Mouse (Mus musculus) 3T3-L1 (cell line): Measurements from ENCODE around the gene Sez6l2.

Experiments
- DNase-seq: peaks from one replicate; pipeline ENCODE4 v3.0.0-alpha.2; 2015; ENCODE audit warnings: low read depth, low spot score

Gene Sez6l2

DNA sequence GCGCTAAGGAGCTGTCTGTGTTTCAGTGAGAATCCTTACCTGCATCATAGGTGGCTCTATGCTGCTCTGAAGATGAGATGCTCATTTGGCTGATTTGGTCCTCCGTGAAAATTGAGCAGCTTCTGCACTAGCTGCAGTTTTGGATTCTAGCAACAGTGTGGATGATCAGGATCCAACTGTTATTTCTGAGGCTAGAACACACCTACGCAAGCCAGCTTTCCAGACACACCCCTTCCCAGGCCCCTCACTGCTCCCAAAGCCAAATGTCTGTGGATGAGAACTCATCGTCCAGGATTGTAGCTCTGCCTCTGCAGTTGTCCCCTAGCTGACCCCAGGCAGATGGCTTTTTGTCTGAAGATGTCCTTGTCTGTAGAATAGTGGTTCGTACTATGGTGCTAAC lies 10.7 kb downstream of the Sez6l2 start:
- DNase-seq: no peak

DNA sequence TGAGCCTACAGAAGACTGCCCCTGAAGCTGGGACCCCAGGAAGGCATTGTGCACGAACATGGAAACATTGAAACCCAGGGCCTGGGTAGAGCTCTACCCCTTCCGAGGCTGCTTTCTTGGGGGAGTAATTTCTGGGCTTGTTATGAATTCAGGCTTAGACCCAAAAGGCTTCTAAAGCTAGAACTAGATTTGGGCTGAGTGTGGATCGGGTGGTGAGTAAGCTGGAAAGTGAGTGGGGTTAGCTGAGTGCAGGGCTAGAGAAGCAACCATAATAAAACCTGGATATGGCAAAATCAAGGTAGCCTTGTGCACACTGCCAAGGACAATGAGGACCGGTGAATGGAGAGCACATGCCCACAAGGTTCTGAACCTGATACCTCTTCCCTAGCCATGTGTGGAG lies 11.6 kb downstream of the Sez6l2 start:
- no peak for DNase-seq

DNA sequence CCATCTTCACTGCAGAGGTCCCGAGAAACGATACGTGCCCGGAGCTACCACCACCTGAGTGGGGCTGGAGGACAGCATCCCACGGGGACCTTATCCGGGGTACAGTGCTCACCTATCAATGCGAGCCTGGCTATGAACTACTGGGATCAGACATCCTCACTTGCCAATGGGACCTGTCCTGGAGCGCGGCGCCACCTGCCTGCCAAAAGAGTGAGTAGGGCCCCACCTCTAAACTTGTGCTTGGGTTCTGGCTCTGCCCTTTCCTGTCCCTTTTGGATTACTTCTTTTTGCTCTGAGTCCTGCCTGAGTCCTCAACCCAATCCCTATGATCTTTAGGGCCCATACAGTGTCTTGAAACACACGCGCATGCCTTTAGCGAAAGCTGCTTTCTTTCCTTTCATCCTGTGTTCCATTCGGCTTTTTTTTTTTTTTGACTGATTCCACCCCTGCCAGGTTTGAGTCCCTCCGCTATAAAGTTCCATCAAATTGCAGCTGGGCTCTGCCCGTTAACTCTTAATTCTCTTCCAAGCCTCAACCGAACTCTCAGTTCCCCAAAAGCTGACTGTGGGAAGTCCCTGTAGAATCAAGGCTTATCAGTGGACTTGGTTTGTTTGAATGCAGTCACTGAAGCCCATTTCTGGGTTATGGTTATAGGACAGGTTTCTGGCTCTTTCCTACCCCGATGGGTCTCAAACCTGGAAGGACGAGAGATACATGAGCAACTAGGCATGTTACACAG lies 13.4 kb downstream of the Sez6l2 start:
- peak; percentile 42 for DNase-seq

DNA sequence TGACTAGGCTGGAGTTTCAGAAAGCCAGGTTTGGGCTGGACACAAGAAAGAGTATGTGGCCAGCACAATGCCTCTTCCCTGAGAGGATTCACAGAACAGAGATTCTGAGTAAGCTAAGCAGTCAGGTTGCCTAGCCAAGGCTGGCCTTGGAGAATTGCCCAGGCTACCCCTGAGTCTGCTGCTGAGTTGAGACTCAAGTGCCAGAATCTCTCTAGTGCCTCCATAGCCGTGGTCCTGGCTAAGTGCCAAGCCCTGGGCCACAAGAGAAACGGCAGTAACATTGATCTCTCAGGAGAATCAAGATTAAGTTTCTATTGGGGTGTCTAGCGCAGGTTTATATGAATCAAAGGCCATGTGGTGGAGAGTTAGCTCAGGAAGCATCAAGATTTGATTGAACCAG lies 15.2 kb downstream of the Sez6l2 start:
- DNase-seq: no peak

DNA sequence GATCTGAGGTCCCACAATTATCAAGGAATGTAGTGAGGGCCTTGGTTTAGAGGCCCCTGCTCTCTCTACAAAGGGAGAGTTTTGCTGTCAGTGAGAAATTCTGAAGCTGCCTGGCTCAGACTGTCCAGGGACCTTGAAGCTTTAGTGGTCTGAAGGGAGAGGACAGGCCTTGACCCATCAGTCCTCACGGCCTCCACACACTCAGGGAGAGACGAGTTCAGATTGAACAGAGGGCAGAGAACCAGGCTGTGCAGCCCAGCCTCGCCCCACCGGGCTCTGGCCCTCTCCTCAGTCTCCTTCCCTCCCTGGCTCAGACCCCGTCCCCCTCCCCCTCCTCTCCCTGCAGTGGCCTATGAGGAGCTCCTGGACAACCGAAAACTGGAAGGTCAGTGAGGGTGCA lies 17.0 kb downstream of the Sez6l2 start:
- DNase-seq: no peak

DNA sequence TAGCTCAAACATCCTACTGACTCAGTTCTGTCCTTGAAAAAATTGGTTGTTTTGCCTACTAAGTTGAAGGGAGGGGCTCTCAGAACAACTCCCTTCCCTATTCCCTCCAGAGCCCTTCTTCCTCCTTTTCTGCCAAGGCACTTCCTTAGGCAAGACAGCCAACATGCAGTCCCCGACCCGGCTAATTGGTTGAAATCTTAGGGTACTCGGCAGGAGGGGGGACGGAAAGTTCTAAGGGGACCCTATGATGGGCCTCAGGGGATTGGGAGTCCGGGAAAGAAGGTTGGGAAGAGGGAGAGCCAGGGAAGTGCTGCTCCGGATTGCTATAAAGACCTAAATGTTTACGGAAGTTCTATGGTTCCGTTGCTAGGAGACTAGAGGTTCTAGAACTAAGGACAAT lies 25.1 kb downstream of the Sez6l2 start:
- no peak for DNase-seq

DNA sequence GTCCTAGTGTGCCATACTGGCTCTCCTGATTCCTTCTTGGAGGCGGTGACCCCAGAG lies 25.4 kb downstream of the Sez6l2 start, which contains the start of gene Cdipt:
Gene Cdipt, plus strand, starts transcription at position 22 of the 57 bp plus-strand sequence.
- no peak for DNase-seq

DNA sequence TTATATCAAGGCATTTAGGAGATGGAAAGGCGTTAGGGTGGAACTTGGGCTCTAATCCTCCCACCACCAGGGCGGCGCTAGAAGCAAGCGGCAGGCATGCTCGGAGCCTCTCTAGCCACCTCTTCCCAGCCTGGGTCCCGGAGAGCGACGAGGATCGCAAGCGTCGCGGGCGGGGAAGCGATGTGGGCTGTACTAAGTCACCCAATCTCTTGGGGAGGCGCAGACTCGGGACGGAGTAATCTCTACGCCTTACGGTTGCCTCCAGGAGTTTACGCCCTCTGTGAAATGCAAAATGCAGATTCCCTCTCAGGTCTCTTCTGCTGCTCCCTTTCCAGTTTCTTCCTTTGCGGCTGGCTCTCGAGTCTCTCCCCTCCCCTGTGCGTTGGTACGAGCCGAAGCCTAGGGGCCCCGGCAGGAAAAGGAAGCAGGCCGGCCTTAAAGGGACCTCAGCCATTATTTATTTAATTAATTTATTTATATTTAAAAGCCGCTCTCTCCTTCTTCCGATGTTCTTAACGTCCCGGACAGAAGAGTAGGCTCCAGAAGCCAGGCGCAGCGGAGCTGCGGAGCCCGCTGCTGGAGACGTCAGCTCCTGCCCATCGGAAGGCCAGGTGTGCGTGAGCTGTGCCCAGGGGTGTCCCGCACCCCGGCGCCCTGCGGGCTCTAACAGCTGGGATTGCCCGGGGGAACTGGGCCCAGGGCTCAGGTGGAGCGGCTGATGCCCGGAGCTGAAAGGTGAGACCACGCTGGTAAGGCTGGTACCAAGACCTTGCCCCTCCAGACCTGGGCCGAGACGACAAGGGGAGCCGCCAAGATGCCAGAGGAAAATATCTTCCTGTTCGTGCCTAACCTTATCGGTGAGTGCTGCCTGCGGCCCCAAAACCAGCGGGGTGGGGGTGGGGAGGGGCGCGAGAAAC lies 25.8 kb downstream of the Sez6l2 start, which contains the start of gene Cdiptos:
Gene Cdiptos, minus strand, starts transcription at position 149 of the 917 bp plus-strand sequence.
- peak; percentile 94 for DNase-seq

DNA sequence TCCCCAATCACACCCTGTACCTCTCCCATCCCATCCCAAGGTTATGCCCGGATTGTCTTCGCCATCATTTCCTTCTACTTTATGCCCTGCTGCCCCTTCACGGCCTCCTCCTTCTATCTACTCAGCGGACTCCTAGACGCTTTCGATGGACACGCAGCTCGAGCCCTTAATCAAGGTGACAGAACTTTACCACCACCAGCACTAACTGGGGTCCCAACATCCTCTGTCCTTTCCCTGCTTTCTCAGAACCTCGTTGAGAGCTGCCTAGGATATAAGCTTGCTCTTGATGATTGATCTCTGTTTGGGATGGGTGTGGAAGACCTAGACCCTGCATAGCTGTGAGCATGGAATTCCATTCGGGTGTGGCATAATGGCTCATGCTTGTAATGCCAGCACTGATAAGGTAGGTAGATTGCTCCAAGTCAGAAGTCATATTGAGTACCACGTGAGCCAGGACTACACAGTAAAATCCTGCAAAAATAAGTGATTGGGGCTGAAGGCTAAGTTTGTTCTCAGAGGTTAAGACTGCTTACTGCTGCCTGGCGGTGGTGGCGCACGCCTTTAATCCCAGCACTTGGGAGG lies 26.6 kb downstream of the Sez6l2 start:
- DNase-seq: peak; percentile 29

DNA sequence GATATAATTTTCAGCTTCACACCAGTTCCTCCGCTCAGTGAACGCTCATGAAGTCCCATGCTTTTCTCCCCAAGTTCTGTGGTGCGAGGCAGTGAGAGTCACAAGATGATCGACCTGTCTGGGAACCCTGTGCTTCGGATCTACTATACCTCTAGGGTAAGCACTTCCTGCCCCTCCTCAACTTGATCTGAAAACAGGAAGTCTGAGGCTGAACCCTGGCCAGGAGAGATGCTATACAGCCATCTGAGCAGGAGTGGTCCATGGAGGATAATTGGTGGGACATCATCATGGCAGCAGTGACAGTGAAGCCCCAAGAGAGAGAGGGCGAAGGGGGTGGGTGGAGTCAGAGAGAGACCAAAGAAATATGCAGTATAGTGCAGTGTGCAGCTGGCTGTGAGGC lies 28.5 kb downstream of the Sez6l2 start:
- DNase-seq: no peak

DNA sequence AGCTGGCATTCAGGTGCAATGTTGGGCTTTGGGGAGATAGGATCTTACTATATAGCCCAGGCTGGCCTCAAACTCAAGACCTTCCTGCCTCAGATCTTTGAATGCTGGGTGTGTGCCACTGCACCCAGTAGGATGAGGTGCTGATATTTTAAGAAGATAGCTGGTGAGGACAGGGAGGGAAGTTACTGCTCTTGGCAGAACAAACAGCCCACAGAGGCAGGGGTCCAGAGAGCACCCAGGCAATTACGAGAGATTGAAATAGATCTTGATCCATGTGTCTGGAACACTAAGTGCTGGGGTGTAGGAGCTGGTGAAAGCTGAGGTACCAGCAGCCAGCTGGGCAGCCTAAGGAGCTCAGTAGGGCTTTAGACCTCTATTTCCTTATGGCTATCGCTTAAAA lies 31.2 kb downstream of the Sez6l2 start:
- DNase-seq: no peak

DNA sequence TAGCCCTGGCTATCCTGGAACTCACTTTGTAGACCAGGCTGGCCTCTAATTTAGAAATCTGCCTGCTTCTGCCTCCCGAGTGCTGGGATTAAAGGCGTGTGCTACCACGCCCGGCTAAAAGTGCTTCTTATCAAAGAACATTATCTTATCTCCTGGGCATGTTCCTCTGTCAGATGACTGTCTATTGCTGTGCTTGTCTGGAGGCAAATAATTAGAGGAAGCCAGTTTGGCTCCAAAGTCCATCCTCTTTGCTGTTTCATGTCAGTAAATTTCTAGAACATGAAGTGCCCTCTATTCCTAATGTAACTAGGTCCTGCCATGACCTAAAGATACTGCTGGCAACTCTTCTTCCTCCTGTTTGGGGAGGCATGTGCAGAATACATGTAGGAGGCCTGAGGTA lies 31.7 kb downstream of the Sez6l2 start:
- no peak for DNase-seq

DNA sequence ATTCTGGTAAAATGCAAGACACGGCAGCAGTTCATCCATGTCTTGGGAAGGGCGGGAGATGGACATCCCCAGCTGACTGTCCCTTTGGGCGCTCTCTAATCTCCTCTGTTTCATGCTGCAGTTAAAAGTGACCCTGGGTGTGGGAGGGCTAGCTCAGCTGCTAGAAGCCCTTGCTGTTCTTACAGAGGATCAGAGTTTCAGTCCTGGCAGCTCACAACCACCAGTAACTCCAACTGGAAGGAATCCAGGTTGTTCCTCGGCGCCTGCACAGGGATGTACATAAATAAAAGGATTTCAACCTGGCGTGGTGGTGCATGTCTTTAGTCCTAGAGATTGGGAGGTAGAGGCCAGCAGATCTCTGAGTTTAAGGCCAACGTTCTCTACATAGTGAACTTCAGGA lies 32.8 kb downstream of the Sez6l2 start:
- DNase-seq: no peak

DNA sequence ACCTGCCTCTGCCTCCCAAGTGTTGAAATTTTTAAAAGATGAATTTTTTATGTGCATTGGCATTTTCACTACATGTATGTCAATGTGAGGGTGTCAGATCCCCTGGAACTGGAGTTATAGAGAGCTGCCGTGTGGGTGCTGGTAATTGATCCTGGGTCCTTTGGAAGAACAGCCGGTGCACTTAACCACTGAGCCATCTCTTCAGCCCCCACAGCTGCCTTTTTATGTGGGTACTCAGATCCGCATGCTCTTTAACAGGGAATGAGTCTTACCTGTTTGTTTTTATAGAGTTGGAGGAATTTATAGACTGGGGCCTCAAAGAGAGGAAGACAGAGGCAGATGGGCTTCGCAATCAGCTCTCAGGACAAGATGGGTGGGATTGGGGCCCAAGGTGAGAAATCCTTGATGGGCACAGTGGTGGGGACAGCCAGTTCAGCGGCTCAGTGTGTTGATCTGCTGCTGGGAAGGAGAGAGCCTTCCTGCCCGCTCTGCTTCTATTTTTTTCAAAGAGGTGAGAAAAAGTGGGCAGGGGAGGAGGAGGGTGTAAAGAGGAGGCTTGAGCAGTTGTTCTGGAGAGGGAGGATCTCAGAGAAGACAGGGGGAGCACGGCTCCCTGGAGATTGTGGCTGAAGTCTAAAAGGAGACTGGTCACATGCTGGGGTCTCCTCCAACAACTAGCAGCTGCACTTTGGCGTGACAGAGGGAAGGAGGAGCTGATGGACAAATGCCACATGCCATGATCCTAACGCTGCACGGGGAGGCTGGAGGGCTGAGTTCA lies 34.5 kb downstream of the Sez6l2 start:
- DNase-seq: no peak

DNA sequence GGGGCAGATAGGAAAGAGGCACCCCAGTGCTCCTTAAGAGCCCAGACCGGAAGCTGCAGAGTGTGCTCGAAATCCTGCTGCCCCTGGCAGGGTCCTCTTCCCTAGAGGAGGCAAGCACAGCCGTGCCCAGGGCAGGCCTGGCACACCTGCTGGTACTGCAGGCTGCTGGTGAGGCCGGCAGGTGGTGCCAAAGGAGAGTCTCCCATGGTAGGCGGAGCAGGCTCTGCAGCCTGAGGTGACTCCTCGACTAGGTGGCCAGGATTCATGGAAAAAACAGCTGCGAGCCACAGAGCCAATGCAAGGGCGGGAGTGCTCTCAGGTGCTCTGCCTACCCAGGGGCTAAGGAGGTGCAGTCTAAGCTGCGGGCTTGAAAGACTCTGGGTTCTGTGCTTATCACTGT lies 36.0 kb downstream of the Sez6l2 start:
- DNase-seq: no peak

DNA sequence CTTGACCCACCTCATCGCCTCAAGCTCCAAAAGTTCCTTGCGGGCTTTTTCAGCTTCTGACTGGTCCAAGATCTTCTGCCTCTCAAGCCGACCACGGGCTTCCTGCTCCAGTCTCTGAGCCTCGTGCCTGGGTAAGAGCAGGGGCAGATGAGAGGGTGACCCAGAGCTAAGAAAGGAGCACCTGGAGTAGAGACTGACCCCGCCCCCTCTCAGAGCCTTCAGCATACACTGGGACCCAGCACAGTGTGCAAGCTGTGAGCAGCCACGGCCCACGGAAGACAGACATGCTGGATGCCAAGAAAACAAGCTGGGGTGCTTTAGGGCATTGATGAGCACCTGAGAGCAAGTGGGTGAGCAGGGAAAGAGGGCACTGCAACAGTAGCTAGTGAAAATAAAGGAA lies 38.5 kb downstream of the Sez6l2 start:
- no peak for DNase-seq

DNA sequence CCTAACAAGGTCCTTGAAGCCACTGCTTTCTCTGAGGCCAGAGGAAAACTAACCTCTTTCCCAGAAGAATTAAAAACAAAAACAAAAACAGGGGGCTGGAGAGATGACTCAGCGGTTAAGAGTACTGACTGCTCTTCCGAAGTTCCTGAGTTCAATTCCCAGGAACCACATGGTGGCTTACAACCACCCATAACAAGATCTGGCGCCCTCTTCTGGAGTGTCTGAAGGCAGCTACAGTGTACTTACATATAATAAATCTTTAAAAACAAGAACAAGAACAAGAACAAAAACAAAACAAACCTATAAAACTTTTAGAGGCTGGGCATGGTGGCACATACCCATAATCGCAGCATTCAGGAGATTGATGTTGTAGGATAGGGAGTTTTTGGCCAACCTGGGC lies 46.1 kb downstream of the Sez6l2 start:
- DNase-seq: no peak

DNA sequence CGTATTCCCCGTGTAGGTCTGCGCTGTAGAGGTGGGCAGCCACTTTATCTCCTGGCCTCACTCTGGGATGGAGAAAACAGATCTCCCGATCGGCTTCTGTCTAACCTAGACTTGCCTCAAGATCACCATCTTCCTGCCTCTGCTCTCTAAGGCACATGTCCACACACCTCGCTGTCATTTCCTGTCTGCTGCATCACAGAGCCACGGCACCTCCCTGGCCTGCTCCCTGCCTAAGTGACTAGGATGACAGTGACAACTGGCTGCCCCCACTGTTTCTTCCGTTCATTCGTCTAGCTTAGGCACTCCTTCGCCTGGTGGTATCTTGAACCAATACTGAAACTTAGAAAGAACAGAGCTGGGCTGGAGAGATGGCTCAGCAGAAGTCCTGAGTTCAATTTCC lies 49.2 kb downstream of the Sez6l2 start:
- DNase-seq: no peak

DNA sequence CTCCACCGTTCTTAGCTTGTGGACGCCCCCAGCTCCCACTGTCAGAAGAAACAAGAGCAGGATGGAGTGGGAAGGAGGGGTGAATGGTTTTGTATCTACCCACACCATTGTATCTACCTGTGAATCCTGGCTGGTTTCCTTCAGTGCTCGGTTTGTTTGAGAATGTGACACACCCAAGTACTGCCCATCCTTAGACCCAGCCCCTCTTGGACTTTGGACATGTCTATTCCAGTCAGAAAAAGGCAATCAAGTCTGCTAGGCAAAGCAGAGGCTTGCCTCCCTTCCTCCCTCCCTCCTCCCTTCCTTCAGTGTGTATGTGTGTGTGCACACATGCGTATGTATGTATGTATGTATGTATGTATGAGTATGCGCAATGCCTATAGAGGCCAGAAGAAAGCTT lies 53.3 kb downstream of the Sez6l2 start:
- DNase-seq: no peak

DNA sequence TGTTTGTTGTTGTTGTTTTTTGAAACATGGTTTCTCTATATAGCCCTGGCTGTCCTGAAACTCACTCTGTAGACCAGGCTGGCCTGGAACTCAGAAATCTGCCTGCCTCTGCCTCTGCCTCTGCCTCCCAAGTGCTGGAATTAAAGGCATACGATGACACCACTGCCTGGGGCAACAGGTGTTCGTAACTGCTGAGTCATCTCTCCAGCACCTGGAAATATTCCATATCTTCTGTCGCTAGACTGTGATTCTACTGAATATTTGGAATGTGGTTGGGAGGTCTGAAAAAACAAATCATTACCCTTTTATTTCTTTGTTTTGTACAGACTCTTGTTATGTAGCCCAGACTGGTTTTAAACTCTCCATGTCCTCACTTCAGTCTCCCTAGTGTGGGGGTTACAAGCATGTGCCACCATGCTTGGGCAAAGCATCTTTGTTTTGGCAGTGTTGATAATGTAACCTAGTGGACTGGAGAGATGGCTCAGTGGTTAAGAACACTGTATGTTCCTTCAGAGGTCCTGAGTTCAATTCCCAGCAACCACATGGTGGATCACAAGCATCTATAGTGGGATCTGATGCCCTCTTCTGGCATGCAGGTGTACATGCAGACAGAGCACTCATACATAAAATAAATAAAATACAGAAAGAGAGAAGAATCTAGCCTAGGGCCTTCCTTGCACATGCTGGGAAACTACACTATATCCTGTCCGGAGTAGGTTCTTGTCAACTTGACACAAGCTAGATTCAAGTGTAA lies 53.9 kb downstream of the Sez6l2 start:
- DNase-seq: no peak

DNA sequence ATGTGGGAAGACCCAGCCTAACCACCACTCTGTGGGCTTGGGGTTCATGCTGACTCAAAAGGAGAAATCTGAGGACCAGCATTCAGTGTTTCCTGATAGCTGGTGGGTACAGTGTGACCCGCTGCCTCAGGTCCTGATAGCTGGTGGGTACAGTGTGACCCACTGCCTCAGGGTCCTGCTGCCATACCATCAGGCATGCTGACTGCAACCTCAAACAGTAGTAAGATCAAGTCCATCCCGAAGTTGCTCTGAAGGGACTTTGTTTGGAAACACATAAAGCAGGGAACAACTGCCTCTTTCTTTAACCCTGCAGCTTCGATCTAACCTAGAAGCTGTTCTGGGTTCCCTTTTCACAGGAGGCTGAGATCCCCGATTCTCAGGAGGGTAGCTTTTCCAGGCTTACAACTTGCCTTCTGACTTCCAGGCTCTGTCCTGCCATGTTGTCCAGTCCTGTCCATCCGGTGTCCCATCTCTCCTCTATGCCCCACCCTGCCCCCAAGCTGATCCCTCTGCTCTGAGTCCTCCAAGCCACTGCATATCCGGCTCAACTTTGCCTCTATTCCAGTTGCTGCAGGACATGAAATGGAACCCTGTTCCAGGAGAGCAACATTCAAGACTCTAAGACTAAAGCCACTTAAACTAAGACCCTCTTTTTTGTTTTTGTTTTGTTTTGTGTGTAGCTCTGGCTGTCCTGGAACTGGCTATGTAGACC lies 57.1 kb downstream of the Sez6l2 start:
- no peak for DNase-seq
